Mouse (Mus musculus): ENCODE data around the gene Olfr455.

The Olfr455 gene

GRCm38 (mm10) chr6:42547461-42547860 lies at the start of gene Olfr455:
Gene Olfr455 (minus strand): TSS chr6:42547587.
- DNase-seq (ENCODE audit: low spot score in 2 of 2): no peak

DNA sequence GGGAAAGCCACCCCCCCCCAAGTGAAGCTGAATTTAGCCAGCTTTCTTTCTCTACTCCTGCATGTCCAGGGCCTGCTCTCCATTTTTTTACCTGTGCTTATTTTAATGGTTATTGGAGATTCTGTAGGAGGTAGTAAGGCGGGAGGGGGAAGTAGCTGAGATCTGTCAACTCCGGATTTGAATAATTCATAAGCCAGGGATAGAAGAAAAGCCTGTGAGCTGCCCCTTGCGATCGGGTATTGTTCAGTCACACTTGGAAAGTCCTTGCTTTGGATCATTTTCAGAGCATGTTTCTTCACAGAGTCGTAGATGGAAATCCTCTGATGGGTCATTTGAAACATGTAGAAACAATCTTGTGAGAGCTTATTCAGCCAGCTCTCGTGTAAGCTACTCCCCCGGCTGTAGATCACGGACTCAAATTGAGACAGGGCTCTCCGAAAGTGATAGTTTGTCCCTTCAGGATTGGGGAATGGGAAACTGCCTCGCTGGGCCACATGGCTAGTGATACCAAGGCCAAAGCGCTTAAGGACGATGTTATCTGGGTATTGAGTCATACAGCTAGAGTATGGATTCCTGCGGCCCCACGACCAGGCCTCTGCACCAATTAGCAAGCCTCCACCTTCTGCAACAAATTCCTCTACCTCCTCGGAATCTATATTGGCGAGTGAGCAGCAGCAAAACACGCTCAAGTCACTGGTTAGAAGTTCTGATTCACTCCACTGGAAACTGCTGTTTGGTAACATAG lies 45.9 kb upstream of the Olfr455 start:
- DNase-seq (ENCODE audit: low spot score in 2 of 2): no peak

GRCm38 (mm10) chr6:42586569-42586968 lies 39.2 kb upstream of the Olfr455 start:
- no peak for DNase-seq (ENCODE audit: low spot score in 2 of 2)

- peak; percentile 48 to 79 for DNase-seq (ENCODE audit: low spot score in 2 of 2)
Measured at GRCm38 (mm10) chr6:42583488-42583872, 36.1 kb upstream of the Olfr455 start.

GRCm38 (mm10) chr6:42582741-42583487 lies 35.5 kb upstream of the Olfr455 start:
- no peak for DNase-seq (ENCODE audit: low spot score in 2 of 2)

DNA sequence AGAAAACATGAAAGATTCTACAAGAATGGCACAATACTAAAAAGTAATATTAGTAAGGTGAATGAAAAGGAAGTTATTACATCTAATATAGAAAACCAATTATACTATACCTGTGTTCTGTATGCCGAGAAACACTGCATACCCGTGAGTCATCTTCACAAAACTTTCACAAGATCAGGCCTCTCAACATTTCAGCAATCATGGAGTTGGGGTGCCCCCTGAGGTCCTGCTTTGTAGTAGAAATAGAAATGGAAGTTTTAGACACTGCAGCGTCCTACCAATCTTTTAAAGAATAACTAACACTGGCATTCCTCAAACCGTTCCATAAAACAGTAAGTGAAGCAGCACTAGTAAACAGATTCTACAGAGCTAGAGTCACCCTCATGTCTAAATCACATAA lies 31.3 kb upstream of the Olfr455 start:
- DNase-seq (ENCODE audit: low spot score in 2 of 2): no peak

GRCm38 (mm10) chr6:42577433-42577832 lies 30.0 kb upstream of the Olfr455 start:
- DNase-seq (ENCODE audit: low spot score in 2 of 2): no peak

DNA sequence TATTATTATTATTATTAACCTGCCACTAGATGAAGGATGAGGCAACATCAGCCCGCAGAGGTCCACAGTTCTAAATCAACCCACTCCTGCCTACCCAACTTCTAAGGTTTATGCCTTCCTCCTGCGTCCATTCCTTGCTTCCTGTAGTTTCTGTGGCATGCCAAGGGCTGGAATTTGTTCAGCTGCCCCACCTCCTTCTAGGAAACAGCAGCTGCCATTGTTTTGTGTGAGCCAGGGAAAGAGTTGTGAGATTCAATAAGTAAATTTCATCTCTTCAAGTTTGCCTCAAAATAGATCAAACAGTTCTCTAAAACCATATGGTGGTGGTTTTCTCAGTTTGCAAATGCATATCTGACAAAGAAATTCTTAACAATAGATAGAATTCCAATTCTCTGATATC lies 20.8 kb upstream of the Olfr455 start:
- peak; percentile 8 to 18 for DNase-seq (ENCODE audit: low spot score in 2 of 2)

DNA sequence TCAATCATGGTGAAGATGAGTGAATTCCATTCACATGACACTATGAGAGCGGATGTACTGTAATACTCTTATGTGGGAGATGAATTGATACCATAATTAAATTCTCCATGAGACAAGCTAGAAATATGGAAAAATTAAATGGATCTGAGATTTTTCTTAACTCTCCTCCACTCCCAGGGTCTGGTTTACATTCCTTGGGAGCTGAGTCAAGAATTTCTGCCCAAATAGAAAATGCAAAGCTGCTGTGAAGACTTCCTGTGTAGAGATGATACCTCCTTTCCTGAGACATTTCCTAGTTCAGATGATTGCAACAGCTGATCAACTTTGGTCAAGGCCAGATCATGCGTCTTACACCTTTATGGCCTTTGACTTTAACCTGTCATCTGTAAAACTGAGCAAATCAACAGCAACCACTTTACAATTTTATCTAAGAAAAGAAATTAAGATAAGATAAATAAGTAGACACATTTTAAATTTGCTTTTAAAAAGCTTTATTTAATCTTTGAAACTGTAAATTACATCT lies 18.8 kb upstream of the Olfr455 start:
- DNase-seq (ENCODE audit: low spot score in 2 of 2): no peak

DNA sequence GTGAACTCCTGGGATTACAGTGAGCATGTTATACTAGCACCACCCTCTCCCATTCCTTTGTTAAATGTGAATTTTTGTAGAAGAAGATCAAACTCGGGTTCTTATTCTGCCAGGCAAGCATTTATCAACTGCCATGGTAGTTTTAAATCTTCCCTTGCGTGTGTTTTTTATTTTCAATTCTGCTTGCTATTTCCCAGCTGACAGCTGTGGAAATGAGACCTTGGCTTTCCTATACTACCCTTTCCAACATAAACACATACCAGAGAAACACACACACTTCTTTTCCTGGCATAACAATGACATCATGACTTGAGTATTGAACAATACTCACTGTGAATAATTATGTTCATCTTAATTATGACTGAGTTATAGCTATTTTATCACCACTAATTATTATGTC lies 14.9 kb upstream of the Olfr455 start:
- DNase-seq (ENCODE audit: low spot score in 2 of 2): no peak

DNA sequence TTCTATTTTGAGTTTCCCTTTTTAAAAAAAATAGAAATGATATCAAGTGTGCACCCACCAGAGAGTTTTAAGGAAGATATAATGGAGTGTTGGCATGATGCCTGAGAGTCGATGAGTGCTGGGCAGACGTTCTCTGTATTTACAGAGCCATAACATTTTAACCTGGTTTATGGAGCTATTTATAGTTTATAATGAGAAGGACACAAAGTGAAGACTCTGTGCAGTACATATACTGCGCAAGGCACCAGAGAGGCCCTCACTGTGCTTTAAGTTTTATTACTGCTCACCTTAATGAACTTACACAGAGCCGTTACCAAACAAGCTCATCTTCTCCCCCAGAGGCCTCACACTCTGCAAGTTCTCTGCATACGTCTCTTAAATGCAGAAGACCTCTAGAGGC lies 13.5 kb upstream of the Olfr455 start:
- DNase-seq (ENCODE audit: low spot score in 2 of 2): no peak

DNA sequence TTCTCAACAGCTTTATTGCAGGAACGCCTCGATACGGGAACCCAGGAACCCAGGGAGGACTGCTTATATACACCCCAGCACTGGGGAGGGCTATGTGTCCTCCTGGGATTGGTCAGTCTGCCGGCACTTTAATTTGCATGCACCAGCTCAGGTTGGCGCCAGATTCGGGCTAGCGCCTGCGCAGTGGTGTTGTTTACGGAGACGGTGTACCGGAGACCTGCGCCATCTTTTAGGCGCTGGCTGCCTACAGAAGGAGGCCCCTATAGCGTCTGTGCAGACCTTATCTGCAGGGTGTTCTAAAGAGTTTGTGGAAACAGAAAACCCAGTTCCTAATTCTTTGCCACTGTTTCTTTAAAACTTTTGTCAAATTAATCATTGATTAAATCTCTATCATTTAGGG lies 11.3 kb upstream of the Olfr455 start:
- DNase-seq (ENCODE audit: low spot score in 2 of 2): no peak

DNA sequence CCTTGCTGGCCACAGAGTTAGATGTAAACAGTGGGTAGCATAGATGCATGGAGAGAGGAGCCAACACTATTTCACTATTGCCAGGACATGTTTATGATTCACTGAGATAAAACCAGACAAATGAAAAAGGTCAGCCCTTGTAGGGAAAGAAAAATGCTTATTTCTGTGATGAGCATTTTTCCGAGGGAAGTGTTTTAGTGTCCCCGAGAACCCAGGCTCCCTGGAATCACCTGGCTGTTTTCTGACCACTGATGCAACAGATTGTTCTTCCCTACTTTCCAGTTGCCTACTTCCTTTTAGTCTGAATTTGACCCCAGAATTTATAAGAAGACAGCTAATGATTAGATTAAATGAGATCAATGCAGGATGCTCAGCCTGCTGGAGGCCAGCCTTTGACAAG lies 1.2 kb downstream of the Olfr455 start:
- no peak for DNase-seq (ENCODE audit: low spot score in 2 of 2)

DNA sequence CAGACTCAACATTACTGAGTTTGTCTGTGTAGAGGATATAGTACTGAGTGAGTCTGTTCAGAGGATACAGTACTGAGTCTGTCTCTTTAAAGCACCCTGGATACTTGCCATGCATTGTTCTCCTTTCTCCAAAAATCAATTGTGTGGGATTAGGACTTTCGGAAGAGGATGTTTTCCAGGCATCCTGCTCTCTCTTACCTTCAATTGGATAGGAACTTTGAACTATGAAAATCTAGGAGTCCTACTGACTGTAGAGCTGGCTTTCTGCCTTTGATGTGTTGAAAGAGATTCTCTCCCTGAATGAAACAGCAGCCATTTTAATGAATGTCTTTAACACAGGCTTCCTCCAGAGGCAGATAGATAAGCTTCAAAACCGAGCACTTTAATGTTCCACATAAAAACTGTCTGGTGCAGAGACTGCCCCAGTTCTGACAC lies 1.9 kb downstream of the Olfr455 start:
- DNase-seq (ENCODE audit: low spot score in 2 of 2): no peak

DNA sequence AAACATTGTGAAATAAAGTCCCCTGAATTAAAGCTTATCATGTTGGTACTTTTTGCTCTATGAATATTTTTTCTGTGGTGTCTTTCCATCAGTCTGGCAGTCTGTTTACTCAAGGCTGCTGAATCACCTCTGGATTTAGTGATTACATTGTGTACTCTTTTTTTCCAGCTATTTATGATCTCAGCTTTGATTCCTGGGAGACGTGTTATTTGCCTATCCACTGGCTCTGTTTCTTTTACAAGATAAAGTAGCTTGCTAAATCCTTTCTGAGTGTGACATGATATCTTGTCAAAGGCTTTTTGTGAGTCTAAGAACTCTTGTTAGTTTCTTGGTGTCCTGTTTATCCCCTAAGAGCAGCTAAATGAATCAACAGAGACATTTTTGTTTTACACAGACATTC lies 2.5 kb downstream of the Olfr455 start:
- no peak for DNase-seq (ENCODE audit: low spot score in 2 of 2)

DNA sequence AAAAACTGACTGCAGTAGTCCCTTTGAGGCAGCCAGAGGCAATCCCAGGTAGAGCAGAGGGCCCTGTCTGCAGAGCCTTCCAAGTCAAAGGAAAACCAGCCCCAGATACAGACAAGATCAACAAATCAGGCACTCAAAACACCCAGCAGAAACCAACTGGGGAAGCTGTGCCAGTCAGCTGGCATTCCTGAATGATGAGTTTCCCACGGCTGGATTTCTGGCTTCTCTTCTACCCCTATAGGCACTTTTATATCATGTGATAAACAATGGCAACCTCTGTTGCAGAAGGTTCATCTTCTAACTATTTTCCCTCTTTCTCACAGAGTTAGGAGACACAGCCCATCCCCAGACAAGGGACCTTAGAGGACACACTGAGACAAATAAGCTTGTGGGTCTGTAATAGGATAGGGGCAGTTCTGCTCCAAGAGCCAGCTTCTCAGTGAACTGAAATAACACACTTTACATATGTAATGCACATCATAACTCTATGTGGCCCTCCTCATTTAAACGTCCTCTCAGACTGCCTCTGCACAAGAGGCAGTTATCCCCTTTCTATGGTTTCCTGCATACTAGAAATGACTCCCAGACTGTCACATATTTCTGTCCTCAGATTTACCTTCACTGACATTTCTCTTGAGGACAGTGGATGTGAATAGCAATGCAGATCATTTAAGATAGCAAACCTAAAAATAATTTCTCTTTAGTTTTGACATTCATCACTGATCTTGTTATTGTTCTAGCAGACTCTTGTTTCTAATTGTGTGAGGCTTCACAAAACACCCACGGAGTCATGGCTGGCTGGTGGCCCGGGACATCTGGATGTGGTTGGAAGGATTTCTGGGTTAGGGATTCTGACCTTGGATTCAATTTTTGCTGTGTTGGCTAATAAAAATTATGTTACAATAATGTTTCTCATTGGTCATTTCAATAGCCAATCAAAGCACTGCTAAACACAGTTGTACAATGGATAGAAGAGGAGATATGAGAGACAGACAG lies 5.1 kb downstream of the Olfr455 start:
- DNase-seq (ENCODE audit: low spot score in 2 of 2): no peak

GRCm38 (mm10) chr6:42540681-42541080 lies 6.7 kb downstream of the Olfr455 start:
- no peak for DNase-seq (ENCODE audit: low spot score in 2 of 2)

- DNase-seq (ENCODE audit: low spot score in 2 of 2): no peak
Measured at GRCm38 (mm10) chr6:42539711-42540110, 7.7 kb downstream of the Olfr455 start.

- no peak for DNase-seq (ENCODE audit: low spot score in 2 of 2)
Measured at GRCm38 (mm10) chr6:42513461-42513860, 33.9 kb downstream of the Olfr455 start.

- DNase-seq (ENCODE audit: low spot score in 2 of 2): no peak
Measured at GRCm38 (mm10) chr6:42509311-42509710, 38.1 kb downstream of the Olfr455 start.

- no peak for DNase-seq (ENCODE audit: low spot score in 2 of 2)
Measured at GRCm38 (mm10) chr6:42503478-42503877, 43.9 kb downstream of the Olfr455 start.

GRCm38 (mm10) chr6:42489731-42490130 lies 57.7 kb downstream of the Olfr455 start:
- no peak for DNase-seq (ENCODE audit: low spot score in 2 of 2)

All from right cerebral cortex, adult 2 months (tissue).